Mouse (Mus musculus): ENCODE measurements around the gene Bean1. TPM values are rescaled to one million over a fixed set of nuclear protein-coding genes. Genes with fewer than 3 reads are reported as not detected.
"Not testable (repeated sequence)": the region's sequence is repeated elsewhere in the genome, so short reads cannot be mapped to it uniquely, and the experiment has no call there.

The Bean1 gene
- total RNA-seq, 2 experiments from 2014 or later, result not detected

- no peak for ATAC-seq (replicated peaks; ENCODE audit: low FRiP score, poor library complexity, severe bottlenecking)
These were observed 61.8 kb downstream of the Bean1 start for GRCm38 (mm10) chr8:104232039-104232438.

- no peak for ATAC-seq (replicated peaks; ENCODE audit: low FRiP score, poor library complexity, severe bottlenecking)
These were observed 62.7 kb downstream of the Bean1 start for GRCm38 (mm10) chr8:104232919-104233318.

- no peak for ATAC-seq (replicated peaks; ENCODE audit: low FRiP score, poor library complexity, severe bottlenecking)
These were observed 64.3 kb downstream of the Bean1 start for GRCm38 (mm10) chr8:104234573-104234972.

GRCm38 (mm10) chr8:104239418-104239861 is 69.2 kb downstream of the Bean1 start:
- ATAC-seq (replicated peaks; ENCODE audit: low FRiP score, poor library complexity, severe bottlenecking), result no peak

GRCm38 (mm10) chr8:104242038-104242644 is 71.9 kb downstream of the Bean1 start:
- no peak for ATAC-seq (replicated peaks; ENCODE audit: low FRiP score, poor library complexity, severe bottlenecking)

- ATAC-seq (replicated peaks; ENCODE audit: low FRiP score, poor library complexity, severe bottlenecking), result no peak
These were observed 76.4 kb downstream of the Bean1 start for GRCm38 (mm10) chr8:104246621-104247020.

GRCm38 (mm10) chr8:104247054-104247907 is 77.0 kb downstream of the Bean1 start:
- ATAC-seq (replicated peaks; ENCODE audit: low FRiP score, poor library complexity, severe bottlenecking), result 0 out of 2 replicates have a peak, but pooled peaks have one; percentile 1

GRCm38 (mm10) chr8:104247908-104248275 is 77.7 kb downstream of the Bean1 start:
- 0 out of 2 replicates have a peak, but pooled peaks have one; percentile 10 for ATAC-seq (replicated peaks; ENCODE audit: low FRiP score, poor library complexity, severe bottlenecking)

GRCm38 (mm10) chr8:104248276-104248675 is 78.0 kb downstream of the Bean1 start, which contains the start of gene Tk2:
TSS of gene Tk2 (minus strand) at chr8:104248558.
- ATAC-seq (replicated peaks; ENCODE audit: low FRiP score, poor library complexity, severe bottlenecking), result peak; percentile 81

GRCm38 (mm10) chr8:104249442-104249996 is 79.3 kb downstream of the Bean1 start:
- no peak for ATAC-seq (replicated peaks; ENCODE audit: low FRiP score, poor library complexity, severe bottlenecking)

- peak; percentile 88 for ATAC-seq (replicated peaks; ENCODE audit: low FRiP score, poor library complexity, severe bottlenecking)
These were observed 80.5 kb downstream of the Bean1 start, which contains the start of gene Cklf for GRCm38 (mm10) chr8:104250439-104251367. TSS of gene Cklf (plus strand) at chr8:104250861.

GRCm38 (mm10) chr8:104251461-104251860 is 81.2 kb downstream of the Bean1 start:
- ATAC-seq (replicated peaks; ENCODE audit: low FRiP score, poor library complexity, severe bottlenecking), result 0 out of 2 replicates have a peak, but pooled peaks have one; percentile 25

GRCm38 (mm10) chr8:104253016-104253415 is 82.8 kb downstream of the Bean1 start:
- 0 out of 2 replicates have a peak, but pooled peaks have one; percentile 42 for ATAC-seq (replicated peaks; ENCODE audit: low FRiP score, poor library complexity, severe bottlenecking)

GRCm38 (mm10) chr8:104261802-104262201 is 91.6 kb downstream of the Bean1 start:
- not testable (repeated sequence) for ATAC-seq (replicated peaks; ENCODE audit: low FRiP score, poor library complexity, severe bottlenecking)

- not testable (repeated sequence) for ATAC-seq (replicated peaks; ENCODE audit: low FRiP score, poor library complexity, severe bottlenecking)
These were observed 94.2 kb downstream of the Bean1 start for GRCm38 (mm10) chr8:104264271-104264935.

GRCm38 (mm10) chr8:104268368-104268767 is 98.1 kb downstream of the Bean1 start:
- ATAC-seq (replicated peaks; ENCODE audit: low FRiP score, poor library complexity, severe bottlenecking), result no peak
